Mouse (Mus musculus) olfactory bulb, adult 2 months (tissue): Measurements from ENCODE around the gene Ms4a15.

Experiments used
- CTCF ChIP-seq: fragments of 200-500 bp; IDR thresholded peaks from 2 replicates; pipeline ENCODE4 v1.5.1; 2012; ENCODE audit warnings: low read depth, mild to moderate bottlenecking, low read length, moderate library complexity; ENCODE audit not compliant: insufficient read depth
- POLR2A ChIP-seq: fragments of 200-500 bp; IDR thresholded peaks from 2 replicates; pipeline ENCODE4 v1.6.1; 2012; ENCODE audit warnings: mild to moderate bottlenecking, low read depth, low read length, moderate library complexity; ENCODE audit not compliant: insufficient read depth

DNA sequence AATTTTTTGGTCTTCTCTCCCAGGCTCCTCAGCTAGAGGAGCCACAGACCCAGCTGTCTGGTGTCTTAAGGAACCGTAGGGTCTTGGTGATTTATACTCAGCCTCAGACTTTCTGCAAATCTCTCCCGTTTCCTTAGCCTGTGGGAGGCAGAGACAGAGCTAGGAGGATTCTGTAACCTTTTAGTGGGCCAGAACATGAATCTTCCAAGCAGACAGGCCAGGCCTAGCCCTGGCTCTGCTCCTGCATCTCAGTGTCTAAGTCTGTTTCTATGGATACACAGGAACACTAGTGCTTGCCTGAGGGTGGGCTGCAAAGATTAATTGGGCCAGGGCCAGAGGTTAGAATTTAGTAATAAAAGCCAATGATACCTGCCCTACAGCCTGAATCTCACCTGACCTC lies 19.9 kb downstream of the Ms4a15 start:
- TF ChIP-seq CTCF (no peak), POLR2A (no peak)
